Mouse (Mus musculus): ENCODE measurements at regions not wholly inside any gene's neighbourhood (a gene's known extent, or its start where the extent isn't known, plus 50 kb on each side); places are given as distances from the start of the nearest gene placed in this dataset.

- TF ChIP-seq POLR2A (IDR thresholded peaks at IDR 0.05; ENCODE audit: low read depth, low read length): no peak
- no peak for TF ChIP-seq CTCF (IDR thresholded peaks at IDR 0.05; ENCODE audit: extremely low read depth, insufficient read length, insufficient replicate concordance, low read depth, low read length)
Observed at GRCm38 (mm10) chr4:89082838-89083237, 54.1 kb upstream of the Mtap start.

Data from small intestine, adult 2 months (tissue).